Mouse (Mus musculus): Measurements from ENCODE around the gene Rmdn2. TPM values are rescaled to one million over a fixed set of nuclear protein-coding genes. Genes with fewer than 3 reads are reported as not detected.

The Rmdn2 gene
- polyA plus RNA-seq, 1 experiment from 2014 or later: 15.1 TPM

- Histone ChIP-seq H3K4me1 (ENCODE audit: control insufficient read depth, insufficient read depth, low read length) (no peaks in the 10 kb centered on the region; the same call in 1 of the 2 replicates), H3K27ac (ENCODE audit: low read depth, low read length) (no peak overlapping the region), H3K4me2 (replicated peaks; ENCODE audit: low read depth, low read length) (no peak overlapping the region), H3K36me3 (ENCODE audit: control insufficient read depth, insufficient read depth, low read length) (no peaks in the 10 kb centered on the region), H3K4me3 (ENCODE audit: low read length) (no peak overlapping the region), H3K9me3 (ENCODE audit: control insufficient read depth, low read length) (no peaks in the 10 kb centered on the region), H3K9ac (ENCODE audit: low read depth, low read length) (no peak overlapping the region), H3K27me3 (ENCODE audit: control insufficient read depth, insufficient read depth, low read length) (no peaks in the 10 kb centered on the region)
- WGBS: 77% methylated on average over 3 of the region's 3 CpGs
- no peak for ATAC-seq (ENCODE audit: low FRiP score, low TSS enrichment)
Measured at GRCm38 (mm10) chr17:79623841-79624240, 12.2 kb downstream of the Rmdn2 start.

GRCm38 (mm10) chr17:79626241-79626816, 14.7 kb downstream of the Rmdn2 start:
- H3K4me2 ChIP-seq (replicated peaks; ENCODE audit: low read depth, low read length): no peak overlapping the region
- H3K27me3 ChIP-seq (ENCODE audit: control insufficient read depth, insufficient read depth, low read length): no peaks in the 10 kb centered on the region
- no peak overlapping the region for H3K9ac ChIP-seq (ENCODE audit: low read depth, low read length)
- no peak; the same call in 1 of the 2 replicates for ATAC-seq (ENCODE audit: low FRiP score, low TSS enrichment)
- H3K9me3 ChIP-seq (ENCODE audit: control insufficient read depth, low read length): no peaks in the 10 kb centered on the region
- 61% methylated on average over 12 of the region's 12 CpGs for WGBS
- H3K27ac ChIP-seq (ENCODE audit: low read depth, low read length): no peak overlapping the region
- H3K4me1 ChIP-seq (ENCODE audit: control insufficient read depth, insufficient read depth, low read length): no peaks in the 10 kb centered on the region; the same call in 1 of the 2 replicates
- no peak overlapping the region for H3K4me3 ChIP-seq (ENCODE audit: low read length)
- no peaks in the 10 kb centered on the region for H3K36me3 ChIP-seq (ENCODE audit: control insufficient read depth, insufficient read depth, low read length)

GRCm38 (mm10) chr17:79649893-79650292, 38.2 kb downstream of the Rmdn2 start:
- no peaks in the 10 kb centered on the region for H3K36me3 ChIP-seq (ENCODE audit: control insufficient read depth, insufficient read depth, low read length)
- H3K27ac ChIP-seq (ENCODE audit: low read depth, low read length): no peak overlapping the region
- 92% methylated on average over 4 of the region's 4 CpGs for WGBS
- no peak overlapping the region for H3K9ac ChIP-seq (ENCODE audit: low read depth, low read length)
- no peak overlapping the region for H3K4me2 ChIP-seq (replicated peaks; ENCODE audit: low read depth, low read length)
- H3K27me3 ChIP-seq (ENCODE audit: control insufficient read depth, insufficient read depth, low read length): no peaks in the 10 kb centered on the region
- H3K4me1 ChIP-seq (ENCODE audit: control insufficient read depth, insufficient read depth, low read length): no peaks in the 10 kb centered on the region
- H3K4me3 ChIP-seq (ENCODE audit: low read length): no peak overlapping the region
- H3K9me3 ChIP-seq (ENCODE audit: control insufficient read depth, low read length): no peaks in the 10 kb centered on the region
- no peak for ATAC-seq (ENCODE audit: low FRiP score, low TSS enrichment)

GRCm38 (mm10) chr17:79650297-79650696, 38.6 kb downstream of the Rmdn2 start:
- Histone ChIP-seq H3K27me3 (ENCODE audit: control insufficient read depth, insufficient read depth, low read length) (no peaks in the 10 kb centered on the region), H3K27ac (ENCODE audit: low read depth, low read length) (no peak overlapping the region), H3K9ac (ENCODE audit: low read depth, low read length) (no peak overlapping the region), H3K36me3 (ENCODE audit: control insufficient read depth, insufficient read depth, low read length) (no peaks in the 10 kb centered on the region), H3K4me1 (ENCODE audit: control insufficient read depth, insufficient read depth, low read length) (no peaks in the 10 kb centered on the region), H3K4me3 (ENCODE audit: low read length) (no peak overlapping the region), H3K9me3 (ENCODE audit: control insufficient read depth, low read length) (no peaks in the 10 kb centered on the region), H3K4me2 (replicated peaks; ENCODE audit: low read depth, low read length) (no peak overlapping the region)
- no peak for ATAC-seq (ENCODE audit: low FRiP score, low TSS enrichment)
- 91% methylated on average over 5 of the region's 5 CpGs for WGBS

GRCm38 (mm10) chr17:79653171-79653570, 41.5 kb downstream of the Rmdn2 start:
- H3K9me3 ChIP-seq (ENCODE audit: control insufficient read depth, low read length): no peaks in the 10 kb centered on the region
- H3K4me2 ChIP-seq (replicated peaks; ENCODE audit: low read depth, low read length): no peak overlapping the region
- ATAC-seq (ENCODE audit: low FRiP score, low TSS enrichment): no peak
- 92% methylated on average over 1 of the region's 1 CpGs for WGBS
- H3K4me1 ChIP-seq (ENCODE audit: control insufficient read depth, insufficient read depth, low read length): no peaks in the 10 kb centered on the region
- H3K9ac ChIP-seq (ENCODE audit: low read depth, low read length): no peak overlapping the region
- H3K4me3 ChIP-seq (ENCODE audit: low read length): no peak overlapping the region
- no peak overlapping the region for H3K27ac ChIP-seq (ENCODE audit: low read depth, low read length)
- no peaks in the 10 kb centered on the region for H3K36me3 ChIP-seq (ENCODE audit: control insufficient read depth, insufficient read depth, low read length)
- H3K27me3 ChIP-seq (ENCODE audit: control insufficient read depth, insufficient read depth, low read length): no peaks in the 10 kb centered on the region

GRCm38 (mm10) chr17:79654187-79654586, 42.5 kb downstream of the Rmdn2 start:
- Histone ChIP-seq H3K4me3 (ENCODE audit: low read length) (no peak overlapping the region), H3K36me3 (ENCODE audit: control insufficient read depth, insufficient read depth, low read length) (no peaks in the 10 kb centered on the region), H3K9ac (ENCODE audit: low read depth, low read length) (no peak overlapping the region), H3K4me2 (replicated peaks; ENCODE audit: low read depth, low read length) (no peak overlapping the region), H3K27ac (ENCODE audit: low read depth, low read length) (no peak overlapping the region), H3K9me3 (ENCODE audit: control insufficient read depth, low read length) (no peaks in the 10 kb centered on the region), H3K27me3 (ENCODE audit: control insufficient read depth, insufficient read depth, low read length) (no peaks in the 10 kb centered on the region), H3K4me1 (ENCODE audit: control insufficient read depth, insufficient read depth, low read length) (no peaks in the 10 kb centered on the region)
- WGBS: 77% methylated on average over 3 of the region's 3 CpGs
- ATAC-seq (ENCODE audit: low FRiP score, low TSS enrichment): no peak

- no peaks in the 10 kb centered on the region for H3K36me3 ChIP-seq (ENCODE audit: control insufficient read depth, insufficient read depth, low read length)
- H3K4me2 ChIP-seq (replicated peaks; ENCODE audit: low read depth, low read length): no peak overlapping the region
- WGBS: 25% methylated on average over 9 of the region's 9 CpGs
- H3K4me1 ChIP-seq (ENCODE audit: control insufficient read depth, insufficient read depth, low read length): no peaks in the 10 kb centered on the region
- H3K9me3 ChIP-seq (ENCODE audit: control insufficient read depth, low read length): no peaks in the 10 kb centered on the region
- no peak overlapping the region for H3K4me3 ChIP-seq (ENCODE audit: low read length)
- no peak overlapping the region for H3K9ac ChIP-seq (ENCODE audit: low read depth, low read length)
- peak; percentile 97 for ATAC-seq (ENCODE audit: low FRiP score, low TSS enrichment)
- H3K27ac ChIP-seq (ENCODE audit: low read depth, low read length): no peak overlapping the region
- H3K27me3 ChIP-seq (ENCODE audit: control insufficient read depth, insufficient read depth, low read length): no peaks in the 10 kb centered on the region
Measured at GRCm38 (mm10) chr17:79657785-79658184, 46.1 kb downstream of the Rmdn2 start.

GRCm38 (mm10) chr17:79658452-79658851, 46.8 kb downstream of the Rmdn2 start:
- 53% methylated on average over 3 of the region's 3 CpGs for WGBS
- H3K27ac ChIP-seq (ENCODE audit: low read depth, low read length): no peak overlapping the region
- H3K36me3 ChIP-seq (ENCODE audit: control insufficient read depth, insufficient read depth, low read length): no peaks in the 10 kb centered on the region
- no peak overlapping the region for H3K4me2 ChIP-seq (replicated peaks; ENCODE audit: low read depth, low read length)
- H3K9me3 ChIP-seq (ENCODE audit: control insufficient read depth, low read length): no peaks in the 10 kb centered on the region
- no peaks in the 10 kb centered on the region for H3K4me1 ChIP-seq (ENCODE audit: control insufficient read depth, insufficient read depth, low read length)
- no peak for ATAC-seq (ENCODE audit: low FRiP score, low TSS enrichment)
- no peaks in the 10 kb centered on the region for H3K27me3 ChIP-seq (ENCODE audit: control insufficient read depth, insufficient read depth, low read length)
- no peak overlapping the region for H3K4me3 ChIP-seq (ENCODE audit: low read length)
- H3K9ac ChIP-seq (ENCODE audit: low read depth, low read length): no peak overlapping the region

- H3K9me3 ChIP-seq (ENCODE audit: control insufficient read depth, low read length): no peaks in the 10 kb centered on the region
- no peaks in the 10 kb centered on the region for H3K27me3 ChIP-seq (ENCODE audit: control insufficient read depth, insufficient read depth, low read length)
- no peak overlapping the region for H3K27ac ChIP-seq (ENCODE audit: low read depth, low read length)
- H3K4me1 ChIP-seq (ENCODE audit: control insufficient read depth, insufficient read depth, low read length): no peaks in the 10 kb centered on the region
- H3K36me3 ChIP-seq (ENCODE audit: control insufficient read depth, insufficient read depth, low read length): no peaks in the 10 kb centered on the region
- no peak overlapping the region for H3K4me2 ChIP-seq (replicated peaks; ENCODE audit: low read depth, low read length)
- no peak overlapping the region for H3K9ac ChIP-seq (ENCODE audit: low read depth, low read length)
- 43% methylated on average over 8 of the region's 8 CpGs for WGBS
- ATAC-seq (ENCODE audit: low FRiP score, low TSS enrichment): no peak
- no peak overlapping the region for H3K4me3 ChIP-seq (ENCODE audit: low read length)
Measured at GRCm38 (mm10) chr17:79658863-79659262, 47.2 kb downstream of the Rmdn2 start.

Data from kidney, embryonic 14.5 days (tissue).